Mouse (Mus musculus): ENCODE measurements around the gene Net1. TPM values are rescaled to one million over a fixed set of nuclear protein-coding genes. Genes with fewer than 3 reads are reported as not detected.

Gene Net1
- 11.9 and 12.0 TPM in 2 replicates for polyA plus RNA-seq (2015; fragmentation: Nextera tagmentation; extraction: Ambion mirVana)

DNA sequence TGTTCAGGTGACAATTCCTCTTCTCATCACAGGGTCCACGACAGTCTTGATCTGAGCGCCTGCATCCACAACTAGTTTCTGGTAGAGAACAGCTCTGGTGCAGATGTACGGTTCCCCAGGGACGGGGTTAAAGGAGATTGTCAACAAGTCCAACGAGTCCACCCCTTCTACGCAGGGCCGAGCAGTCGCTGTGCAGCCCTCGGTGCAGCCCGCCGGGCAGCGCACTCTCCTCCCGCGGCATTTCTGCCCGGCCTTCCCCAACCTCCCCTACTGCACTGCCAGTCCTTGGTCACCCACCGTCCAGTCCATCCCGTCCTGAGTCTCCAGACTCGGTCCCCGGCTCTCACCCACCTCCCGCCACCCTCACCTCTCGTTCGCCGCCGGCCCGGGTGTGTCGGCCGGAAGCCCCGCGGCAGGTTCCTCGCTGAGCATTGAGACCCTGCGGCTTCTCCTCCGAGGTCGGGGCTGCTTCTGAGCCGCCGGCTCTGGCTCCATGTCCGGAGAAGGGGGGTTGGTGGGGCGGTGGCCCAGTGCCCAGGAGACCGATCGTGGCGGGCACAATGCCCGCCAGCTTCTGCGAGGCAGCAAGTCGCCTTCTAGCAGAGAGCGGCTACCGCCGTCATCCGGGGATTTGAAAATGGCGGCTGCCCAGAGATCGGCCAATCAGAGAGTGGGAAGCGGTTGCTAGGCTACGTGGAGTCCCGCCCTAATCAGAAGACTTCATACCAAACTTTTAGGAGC lies at the start of gene Net1, which contains the start of gene Tubal3:
Gene Net1, minus strand, starts transcription at position 650 of the 741 bp plus-strand sequence.
Gene Tubal3, plus strand, starts transcription at position 704 of the 741 bp plus-strand sequence.

GRCm38 (mm10) chr13:3945249-3945648 lies 27.2 kb upstream of the Net1 start, which contains the start of gene Ucn3:
Gene Ucn3 (minus strand): TSS chr13:3945349.

GRCm38 (mm10) chr13:3853648-3854333 lies 64.2 kb downstream of the Net1 start, which contains the start of gene Calm5:
Gene Calm5 (plus strand): TSS chr13:3854173.

DNA sequence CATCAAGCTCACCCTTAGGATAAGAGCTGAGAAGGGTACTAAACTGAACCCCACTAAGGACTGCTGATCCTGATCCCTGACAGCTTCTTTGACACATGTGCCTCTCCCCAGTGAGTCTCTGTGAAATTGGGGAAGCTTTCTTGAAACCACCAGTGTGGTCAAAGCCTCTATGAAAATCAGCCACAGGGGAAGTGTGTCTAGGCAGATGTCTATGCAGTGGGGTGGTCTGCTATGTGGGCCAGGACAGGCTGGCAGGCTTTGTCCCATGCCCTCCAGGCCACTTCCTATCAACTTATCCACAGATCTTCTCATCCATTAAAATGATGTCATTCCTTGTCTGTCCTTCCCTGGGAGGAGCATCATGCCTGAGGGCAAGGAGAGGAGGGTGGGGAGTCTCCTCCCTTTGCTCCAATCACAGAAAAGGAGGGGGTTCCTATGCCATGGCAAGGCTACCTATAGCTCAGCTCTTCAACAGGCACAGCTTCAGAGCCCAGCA lies 80.7 kb downstream of the Net1 start, which contains the start of gene Calm4:
Gene Calm4, plus strand, starts transcription at position 446 of the 496 bp plus-strand sequence.

Small RNA genes lying within 50 kb of the gene (microRNA-seq; reads per million reads assigned to microRNA genes)
- not detected for gene Gm22460

Other genes with a start within 250 kb of the Net1 start
- not detected in 2 replicates for gene Calml3, start 113.9 kb downstream of the Net1 start, polyA plus RNA-seq (2015; fragmentation: Nextera tagmentation; extraction: Ambion mirVana)
- 0.25 and 0.28 TPM in 2 replicates for gene Calm4, start 80.5 kb downstream of the Net1 start, polyA plus RNA-seq (2015; fragmentation: Nextera tagmentation; extraction: Ambion mirVana)
- gene Calm5, start 64.0 kb downstream of the Net1 start, polyA plus RNA-seq (2015; fragmentation: Nextera tagmentation; extraction: Ambion mirVana): 0.43 TPM in 1 of 2 replicates, not detected in the other
- not detected in 2 replicates for gene Tubal3, start 54 bp upstream of the Net1 start, polyA plus RNA-seq (2015; fragmentation: Nextera tagmentation; extraction: Ambion mirVana)
- 0.13 TPM in 1 of 2 replicates, not detected in the other for gene Ucn3, start 27.1 kb upstream of the Net1 start, polyA plus RNA-seq (2015; fragmentation: Nextera tagmentation; extraction: Ambion mirVana)
- gene Akr1c14, start 130.8 kb upstream of the Net1 start, polyA plus RNA-seq (2015; fragmentation: Nextera tagmentation; extraction: Ambion mirVana): 0.90 and 1.5 TPM in 2 replicates
- gene Akr1c18, start 232.4 kb upstream of the Net1 start, polyA plus RNA-seq (2015; fragmentation: Nextera tagmentation; extraction: Ambion mirVana): 0.25 and 0.54 TPM in 2 replicates

Measured in neural tube, postnatal 0 days (tissue).